Mouse (Mus musculus): ENCODE measurements around the gene Adam10. TPM values are rescaled to one million over a fixed set of nuclear protein-coding genes. Genes with fewer than 3 reads are reported as not detected.

The Adam10 gene
- 74.2 and 82.2 TPM in 2 replicates for polyA plus RNA-seq (2014; fragmentation: Nextera tagmentation; extraction: Ambion mirVana)

DNA sequence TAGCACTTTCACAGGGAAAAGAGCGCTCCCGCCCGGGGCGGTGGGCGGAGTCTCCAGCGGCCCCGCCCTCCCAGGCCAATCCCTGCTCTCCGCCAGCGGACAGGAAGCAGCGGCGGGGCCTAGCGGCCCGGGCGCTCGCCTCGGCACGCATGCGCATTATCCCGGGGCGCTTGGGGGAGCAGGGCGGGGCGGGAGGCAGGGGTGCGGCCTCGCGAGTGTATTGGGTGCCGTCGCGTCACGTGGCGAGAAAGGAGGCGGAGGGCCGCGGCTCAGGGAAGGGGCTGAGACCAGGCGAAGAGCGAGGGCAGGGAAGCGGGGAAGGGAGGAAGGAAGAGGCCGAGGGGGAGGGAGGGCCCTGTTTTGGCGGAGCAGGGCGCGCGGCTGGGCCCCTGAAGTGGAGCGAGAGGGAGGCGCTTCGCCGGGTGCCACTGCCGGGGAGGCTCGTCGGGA, at the start of gene Adam10:
Adam10 (plus strand) TSS at position 316 of the 450 bp plus-strand sequence.
- Histone ChIP-seq H3K4me2 (peak within 1 kb of the TSS; percentile 89), H3K9me3 (ENCODE audit: control insufficient read depth, low read length) (no peaks in the 10 kb centered on the region), H3K4me3 (ENCODE audit: low read depth, low read length) (peak within 1 kb of the TSS; percentile 100), H3K36me3 (ENCODE audit: control insufficient read depth, insufficient read depth, low read length) (no peaks in the 10 kb centered on the region), H3K27me3 (replicated peaks; ENCODE audit: control insufficient read depth, insufficient read depth, low read length) (no peaks in the 10 kb centered on the region), H3K9ac (ENCODE audit: low read depth, low read length) (peak within 1 kb of the TSS; percentile 99), H3K4me1 (replicated peaks; ENCODE audit: control insufficient read depth, insufficient read depth, low read length) (peaks cover 22% of the 10 kb centered on the region), H3K27ac (ENCODE audit: low read depth, low read length) (peak within 1 kb of the TSS; percentile 98)
- peak; percentile 99 for DNase-seq (ENCODE audit: low spot score)
- peak; percentile 98 for ATAC-seq (replicated peaks; ENCODE audit: low FRiP score)
- WGBS: under 1% methylated on average over 47 of the region's 48 CpGs

DNA sequence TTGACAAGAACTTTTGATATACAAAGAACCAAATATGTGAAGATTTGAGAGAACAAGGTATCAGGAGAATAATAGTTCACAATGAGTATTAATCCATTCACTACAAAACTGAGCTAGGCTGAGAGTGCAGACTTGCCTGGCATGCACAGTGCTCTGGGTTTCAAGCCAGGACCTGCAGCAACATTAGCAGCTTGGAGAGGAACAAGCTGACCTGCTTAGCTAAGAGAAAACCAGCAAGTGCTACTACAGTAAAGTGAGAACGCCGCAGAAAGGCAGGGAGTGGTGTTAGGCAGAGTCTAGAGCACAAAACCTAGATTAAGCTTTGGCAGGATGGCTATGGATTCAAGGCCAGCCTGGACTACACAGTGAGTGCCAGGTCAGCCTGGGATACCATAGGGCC, 49.1 kb upstream of the Adam10 start:
- H3K4me2 ChIP-seq: no peak overlapping the region
- no peaks in the 10 kb centered on the region for H3K36me3 ChIP-seq (ENCODE audit: control insufficient read depth, insufficient read depth, low read length)
- no peak overlapping the region for H3K27ac ChIP-seq (ENCODE audit: low read depth, low read length)
- no peak overlapping the region for H3K4me3 ChIP-seq (ENCODE audit: low read depth, low read length)
- 95% methylated on average over 2 of the region's 2 CpGs for WGBS
- DNase-seq (ENCODE audit: low spot score): no peak
- H3K4me1 ChIP-seq (replicated peaks; ENCODE audit: control insufficient read depth, insufficient read depth, low read length): no peaks in the 10 kb centered on the region
- no peak overlapping the region for H3K9ac ChIP-seq (ENCODE audit: low read depth, low read length)
- ATAC-seq (replicated peaks; ENCODE audit: low FRiP score): no peak
- H3K9me3 ChIP-seq (ENCODE audit: control insufficient read depth, low read length): no peaks in the 10 kb centered on the region
- no peaks in the 10 kb centered on the region for H3K27me3 ChIP-seq (replicated peaks; ENCODE audit: control insufficient read depth, insufficient read depth, low read length)

DNA sequence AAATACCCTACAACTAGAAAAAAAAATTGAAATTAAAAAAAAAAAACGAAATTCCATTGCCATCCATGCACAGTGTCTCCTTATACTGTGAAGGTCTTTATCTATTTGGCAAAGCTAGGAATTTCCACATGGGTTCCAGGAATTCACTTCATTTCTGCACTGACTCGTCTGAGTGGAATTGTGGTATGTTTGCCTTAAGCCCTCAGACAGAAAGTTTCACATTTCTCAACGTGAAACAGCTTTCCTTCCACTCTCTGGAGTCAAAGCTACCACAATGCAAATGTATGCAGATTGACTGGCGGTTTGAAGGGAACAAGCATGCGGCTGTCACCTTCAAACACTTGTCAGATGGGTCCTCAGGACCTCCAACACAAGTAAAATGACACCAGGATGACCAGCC, 47.1 kb upstream of the Adam10 start:
- WGBS: 28% methylated on average over 5 of the region's 5 CpGs
- Histone ChIP-seq H3K9me3 (ENCODE audit: control insufficient read depth, low read length) (no peaks in the 10 kb centered on the region), H3K4me2 (no peak overlapping the region), H3K9ac (ENCODE audit: low read depth, low read length) (no peak overlapping the region), H3K4me3 (ENCODE audit: low read depth, low read length) (no peak overlapping the region), H3K4me1 (replicated peaks; ENCODE audit: control insufficient read depth, insufficient read depth, low read length) (no peaks in the 10 kb centered on the region), H3K36me3 (ENCODE audit: control insufficient read depth, insufficient read depth, low read length) (no peaks in the 10 kb centered on the region), H3K27me3 (replicated peaks; ENCODE audit: control insufficient read depth, insufficient read depth, low read length) (no peaks in the 10 kb centered on the region), H3K27ac (ENCODE audit: low read depth, low read length) (no peak overlapping the region)
- no peak for ATAC-seq (replicated peaks; ENCODE audit: low FRiP score)
- DNase-seq (ENCODE audit: low spot score): no peak

DNA sequence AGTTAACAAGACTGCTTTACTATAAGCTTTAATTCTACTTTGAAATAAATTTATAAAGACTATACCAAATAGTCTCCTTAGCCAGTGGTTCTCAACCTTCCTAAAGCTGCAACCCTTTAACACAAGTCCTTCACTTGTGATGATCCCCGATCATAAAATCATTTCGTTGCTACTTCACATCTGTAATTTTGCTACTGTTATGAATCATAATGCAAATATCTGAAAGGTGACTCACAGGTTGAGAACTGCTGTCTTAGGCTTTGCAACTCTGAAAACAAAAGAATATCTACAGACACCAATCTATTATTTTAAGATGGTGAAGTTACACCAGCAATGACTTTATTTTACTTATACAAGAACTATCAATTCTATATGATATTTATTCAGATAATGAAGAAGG, 42.0 kb upstream of the Adam10 start:
- Histone ChIP-seq H3K27ac (ENCODE audit: low read depth, low read length) (no peak overlapping the region), H3K9ac (ENCODE audit: low read depth, low read length) (no peak overlapping the region), H3K4me2 (no peak overlapping the region), H3K36me3 (ENCODE audit: control insufficient read depth, insufficient read depth, low read length) (no peaks in the 10 kb centered on the region), H3K9me3 (ENCODE audit: control insufficient read depth, low read length) (no peaks in the 10 kb centered on the region), H3K27me3 (replicated peaks; ENCODE audit: control insufficient read depth, insufficient read depth, low read length) (no peaks in the 10 kb centered on the region), H3K4me3 (ENCODE audit: low read depth, low read length) (no peak overlapping the region), H3K4me1 (replicated peaks; ENCODE audit: control insufficient read depth, insufficient read depth, low read length) (no peaks in the 10 kb centered on the region)
- WGBS: 86% methylated on average over 2 of the region's 2 CpGs
- ATAC-seq (replicated peaks; ENCODE audit: low FRiP score) (no peak), DNase-seq (ENCODE audit: low spot score) (no peak)

DNA sequence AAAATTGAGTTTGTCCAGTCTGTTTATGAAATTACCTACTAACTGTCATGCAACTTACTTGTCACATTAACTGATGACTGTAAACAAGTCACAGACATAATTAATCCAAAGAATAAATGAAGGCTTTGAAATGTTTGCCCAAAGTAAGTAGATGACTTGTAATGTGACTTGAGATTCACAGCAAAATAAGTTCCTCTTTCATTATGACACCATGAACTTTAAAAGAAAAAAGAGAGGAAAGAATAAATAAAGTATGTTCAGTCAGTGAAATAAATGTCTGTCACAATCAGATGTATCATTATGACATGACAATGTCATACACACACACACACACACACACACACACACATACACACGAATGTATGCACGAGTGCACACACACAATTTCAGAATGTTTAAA, 28.5 kb upstream of the Adam10 start:
- no peak for DNase-seq (ENCODE audit: low spot score)
- Histone ChIP-seq H3K4me2 (no peak overlapping the region), H3K36me3 (ENCODE audit: control insufficient read depth, insufficient read depth, low read length) (0 out of 2 replicates have a peak, but pooled peaks cover 3% of the 10 kb centered on the region), H3K4me3 (ENCODE audit: low read depth, low read length) (no peak overlapping the region), H3K4me1 (replicated peaks; ENCODE audit: control insufficient read depth, insufficient read depth, low read length) (peaks cover 4% of the 10 kb centered on the region; the same call in 1 of the 2 replicates), H3K27me3 (replicated peaks; ENCODE audit: control insufficient read depth, insufficient read depth, low read length) (no peaks in the 10 kb centered on the region), H3K9ac (ENCODE audit: low read depth, low read length) (no peak overlapping the region), H3K9me3 (ENCODE audit: control insufficient read depth, low read length) (no peaks in the 10 kb centered on the region), H3K27ac (ENCODE audit: low read depth, low read length) (no peak overlapping the region)
- no peak for ATAC-seq (replicated peaks; ENCODE audit: low FRiP score)
- 89% methylated on average over 2 of the region's 2 CpGs for WGBS

DNA sequence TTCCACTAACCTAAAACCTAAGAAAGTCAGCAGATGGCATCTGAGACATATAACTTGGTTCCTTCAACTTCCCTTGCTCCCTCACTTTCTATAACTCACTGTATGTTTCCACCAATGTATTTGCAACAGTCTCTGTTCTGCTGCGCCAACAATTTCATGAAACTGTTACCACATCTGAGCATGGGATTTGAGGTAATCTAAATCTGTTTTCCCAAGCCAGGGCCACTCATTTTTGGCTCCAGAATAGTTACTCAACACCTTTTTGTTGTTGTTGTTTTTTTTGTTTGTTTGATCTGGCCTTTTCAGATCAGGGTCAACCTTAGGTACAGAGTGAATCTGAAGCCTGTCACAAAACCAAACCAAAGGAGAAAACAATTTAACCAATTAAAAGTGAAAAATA, 27.8 kb upstream of the Adam10 start:
- 0 out of 2 replicates have a peak, but pooled peaks cover 3% of the 10 kb centered on the region for H3K36me3 ChIP-seq (ENCODE audit: control insufficient read depth, insufficient read depth, low read length)
- H3K27me3 ChIP-seq (replicated peaks; ENCODE audit: control insufficient read depth, insufficient read depth, low read length): no peaks in the 10 kb centered on the region
- no peak overlapping the region for H3K4me2 ChIP-seq
- WGBS: 89% methylated on average over 1 of the region's 1 CpGs
- DNase-seq (ENCODE audit: low spot score) (no peak), ATAC-seq (replicated peaks; ENCODE audit: low FRiP score) (no peak)
- no peak overlapping the region for H3K27ac ChIP-seq (ENCODE audit: low read depth, low read length)
- H3K9me3 ChIP-seq (ENCODE audit: control insufficient read depth, low read length): no peaks in the 10 kb centered on the region
- peaks cover 8% of the 10 kb centered on the region for H3K4me1 ChIP-seq (replicated peaks; ENCODE audit: control insufficient read depth, insufficient read depth, low read length)
- H3K9ac ChIP-seq (ENCODE audit: low read depth, low read length): no peak overlapping the region
- H3K4me3 ChIP-seq (ENCODE audit: low read depth, low read length): no peak overlapping the region

DNA sequence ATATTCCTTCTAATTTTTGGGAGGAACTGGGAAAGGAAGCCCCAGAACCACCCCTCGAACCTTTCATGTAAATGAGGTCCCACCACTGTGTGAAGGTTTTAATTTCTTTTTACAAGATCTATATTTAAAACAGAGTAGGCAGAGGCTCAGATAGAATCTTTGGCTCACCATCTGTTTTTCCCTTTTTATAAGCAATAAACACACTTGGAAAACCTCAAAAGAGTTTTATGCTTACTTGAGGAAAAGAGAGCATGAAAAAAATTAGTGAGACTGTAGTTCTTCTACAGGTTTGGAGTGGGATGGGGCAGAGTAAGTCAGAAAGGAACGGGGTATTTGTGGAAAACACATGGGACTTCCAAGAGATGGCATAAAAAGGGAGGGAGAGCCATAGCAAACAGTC, 26.6 kb upstream of the Adam10 start:
- Histone ChIP-seq H3K4me3 (ENCODE audit: low read depth, low read length) (no peak overlapping the region), H3K4me2 (no peak overlapping the region), H3K9me3 (ENCODE audit: control insufficient read depth, low read length) (no peaks in the 10 kb centered on the region), H3K4me1 (replicated peaks; ENCODE audit: control insufficient read depth, insufficient read depth, low read length) (peaks cover 8% of the 10 kb centered on the region), H3K27ac (ENCODE audit: low read depth, low read length) (no peak overlapping the region), H3K9ac (ENCODE audit: low read depth, low read length) (no peak overlapping the region), H3K27me3 (replicated peaks; ENCODE audit: control insufficient read depth, insufficient read depth, low read length) (no peaks in the 10 kb centered on the region), H3K36me3 (ENCODE audit: control insufficient read depth, insufficient read depth, low read length) (0 out of 2 replicates have a peak, but pooled peaks cover 3% of the 10 kb centered on the region)
- ATAC-seq (replicated peaks; ENCODE audit: low FRiP score) (no peak), DNase-seq (ENCODE audit: low spot score) (no peak)
- WGBS: 71% methylated on average over 2 of the region's 2 CpGs

DNA sequence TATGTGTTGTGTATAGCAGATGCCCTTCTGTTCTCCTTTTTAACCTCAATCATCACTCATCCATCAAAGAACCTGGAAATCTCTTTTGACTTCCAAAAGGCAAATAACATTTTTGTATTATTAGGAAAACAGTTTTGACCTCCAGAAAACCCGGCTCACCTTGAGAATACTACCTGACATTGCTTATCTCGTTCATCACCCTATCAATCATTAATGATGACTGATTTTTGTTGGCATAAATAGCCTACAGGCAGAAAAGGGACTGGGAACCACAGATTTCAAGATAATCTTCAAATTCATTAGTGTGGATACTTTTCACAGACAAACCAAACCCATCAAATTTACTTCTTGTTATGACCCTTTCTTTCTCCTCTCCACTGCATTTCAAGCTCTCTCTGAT, 24.9 kb upstream of the Adam10 start:
- H3K4me3 ChIP-seq (ENCODE audit: low read depth, low read length): no peak overlapping the region
- no peak overlapping the region for H3K9ac ChIP-seq (ENCODE audit: low read depth, low read length)
- peak overlapping the region; percentile 94 for H3K4me2 ChIP-seq
- H3K36me3 ChIP-seq (ENCODE audit: control insufficient read depth, insufficient read depth, low read length): 0 out of 2 replicates have a peak, but pooled peaks cover 3% of the 10 kb centered on the region
- WGBS: 73% methylated on average over 2 of the region's 2 CpGs
- no peak for DNase-seq (ENCODE audit: low spot score)
- H3K27ac ChIP-seq (ENCODE audit: low read depth, low read length): no peak overlapping the region
- no peaks in the 10 kb centered on the region for H3K9me3 ChIP-seq (ENCODE audit: control insufficient read depth, low read length)
- no peak for ATAC-seq (replicated peaks; ENCODE audit: low FRiP score)
- no peaks in the 10 kb centered on the region for H3K27me3 ChIP-seq (replicated peaks; ENCODE audit: control insufficient read depth, insufficient read depth, low read length)
- H3K4me1 ChIP-seq (replicated peaks; ENCODE audit: control insufficient read depth, insufficient read depth, low read length): peaks cover 8% of the 10 kb centered on the region

DNA sequence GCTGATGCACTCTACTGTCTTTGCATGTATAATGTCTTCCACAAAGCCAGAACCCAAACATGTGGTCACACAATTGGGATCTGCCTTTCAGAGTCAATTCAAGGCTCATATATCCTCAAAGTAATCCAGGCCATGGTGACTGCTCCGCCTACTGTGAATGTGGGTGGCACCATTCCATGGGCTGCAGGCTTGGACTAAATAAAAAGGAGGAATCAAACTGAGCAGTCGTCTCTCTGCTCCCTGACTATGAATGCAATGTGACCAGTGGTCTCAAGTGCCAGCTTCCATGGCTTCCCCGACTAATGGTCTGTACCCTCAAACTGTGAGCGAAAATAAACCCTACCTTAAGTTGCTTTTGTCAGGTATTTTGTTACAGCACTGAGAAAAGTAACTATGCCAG, 24.3 kb upstream of the Adam10 start:
- Histone ChIP-seq H3K27ac (ENCODE audit: low read depth, low read length) (no peak overlapping the region), H3K9ac (ENCODE audit: low read depth, low read length) (no peak overlapping the region), H3K4me2 (peak overlapping the region; percentile 94), H3K27me3 (replicated peaks; ENCODE audit: control insufficient read depth, insufficient read depth, low read length) (no peaks in the 10 kb centered on the region), H3K4me1 (replicated peaks; ENCODE audit: control insufficient read depth, insufficient read depth, low read length) (peaks cover 8% of the 10 kb centered on the region), H3K36me3 (ENCODE audit: control insufficient read depth, insufficient read depth, low read length) (0 out of 2 replicates have a peak, but pooled peaks cover 3% of the 10 kb centered on the region), H3K4me3 (ENCODE audit: low read depth, low read length) (peak overlapping the region; percentile 14; the same call in 1 of the 2 replicates), H3K9me3 (ENCODE audit: control insufficient read depth, low read length) (no peaks in the 10 kb centered on the region)
- WGBS: 80% methylated on average over 4 of the region's 4 CpGs
- ATAC-seq (replicated peaks; ENCODE audit: low FRiP score) (no peak), DNase-seq (ENCODE audit: low spot score) (no peak)
